Comparison of ENCODE assay signal across 8 mouse cellular contexts in genomic region chr9:41157872-41158567, GRCm38 (mm10). TPM values are rescaled to one million over a fixed set of nuclear protein-coding genes. Genes with fewer than 3 reads are reported as not detected.
A peak's percentile ranks its signal among the peaks of the same experiment; 100 is the strongest.
DNase-seq lines count a peak whose midpoint lies in the region; ATAC-seq and TF ChIP-seq lines count a peak whose summit lies in the region.

No protein-coding gene starts in this region.

- intact Hi-C loops in left cerebral cortex, postnatal 14 days (cut with DNase I) = loop anchor here (10.0 kb wide), 1 partner anchor 113 kb away; no protein-coding TSS in a partner anchor

- no peaks in the 10 kb centered on the region for H3K9me3 ChIP-seq in heart, embryonic 13.5 days
- H3K9me3 ChIP-seq in G1E (replicated peaks) = no peaks in the 10 kb centered on the region
- 0 out of 2 replicates have a peak, but pooled peaks cover 3% of the 10 kb centered on the region for H3K9me3 ChIP-seq in hindbrain, embryonic 10.5 days
- H3K9me3 ChIP-seq in midbrain, embryonic 10.5 days (replicated peaks) = no peaks in the 10 kb centered on the region

- no peaks in the 10 kb centered on the region for H3K36me3 ChIP-seq in heart, embryonic 13.5 days
- peaks cover 12% of the 10 kb centered on the region for H3K36me3 ChIP-seq in G1E (replicated peaks)
- no peaks in the 10 kb centered on the region for H3K36me3 ChIP-seq in hindbrain, embryonic 10.5 days
- no peaks in the 10 kb centered on the region for H3K36me3 ChIP-seq in midbrain, embryonic 10.5 days

- H3K4me2 ChIP-seq in heart, embryonic 13.5 days = peak overlapping the region; percentile 90

- peak overlapping the region; percentile 90 for H3K4me3 ChIP-seq in heart, embryonic 13.5 days
- peak overlapping the region; percentile 91 for H3K4me3 ChIP-seq in G1E (ENCODE audit: low read depth, low read length)
- H3K4me3 ChIP-seq in hindbrain, embryonic 10.5 days = peak overlapping the region; percentile 81
- H3K4me3 ChIP-seq in midbrain, embryonic 10.5 days = peak overlapping the region; percentile 85

- 21% methylated on average over 15 of the region's 15 CpGs for WGBS in heart, embryonic 13.5 days
- WGBS in hindbrain, embryonic 10.5 days = 19% methylated on average over 15 of the region's 15 CpGs
- 19% methylated on average over 15 of the region's 15 CpGs for WGBS in midbrain, embryonic 10.5 days

- DNase-seq in heart, postnatal 4 days = no peak
- DNase-seq in G1E (ENCODE audit: low spot score) = no peak
- DNase-seq in hindbrain, embryonic 10.5 days (ENCODE audit: low spot score) = no peak
- no peak for DNase-seq in midbrain, embryonic 10.5 days (ENCODE audit: low spot score)
- DNase-seq in left cerebral cortex, postnatal 14 days (ENCODE audit: low spot score in 2 of 2) = no peak
- DNase-seq in thymus, adult 18-20 months = no peak
- no peak for DNase-seq in thymus, postnatal 14 days

- ATAC-seq in heart, embryonic 13.5 days (ENCODE audit: extremely low read depth, insufficient number of reproducible peaks, low FRiP score, low TSS enrichment) = no peak
- ATAC-seq in G1E (ENCODE audit: extremely low read depth, insufficient number of reproducible peaks, low FRiP score, poor library complexity, severe bottlenecking) = no peak

- peaks cover 30% of the 10 kb centered on the region for H3K4me1 ChIP-seq in heart, embryonic 13.5 days
- peaks cover 66% of the 10 kb centered on the region for H3K4me1 ChIP-seq in G1E (ENCODE audit: insufficient read depth, low read depth, low read length)
- H3K4me1 ChIP-seq in hindbrain, embryonic 10.5 days (replicated peaks) = peaks cover 43% of the 10 kb centered on the region
- H3K4me1 ChIP-seq in midbrain, embryonic 10.5 days = peaks cover 35% of the 10 kb centered on the region

- peaks cover 13% of the 10 kb centered on the region; the same call in 1 of the 2 replicates for H3K27me3 ChIP-seq in heart, embryonic 13.5 days (replicated peaks)
- H3K27me3 ChIP-seq in G1E (ENCODE audit: insufficient read depth, low read length) = no peaks in the 10 kb centered on the region
- peaks cover 52% of the 10 kb centered on the region for H3K27me3 ChIP-seq in hindbrain, embryonic 10.5 days (ENCODE audit: insufficient read depth, poor library complexity, severe bottlenecking)
- peaks cover 58% of the 10 kb centered on the region for H3K27me3 ChIP-seq in midbrain, embryonic 10.5 days (ENCODE audit: low read depth, poor library complexity, severe bottlenecking)

- peak overlapping the region; percentile 82 for H3K27ac ChIP-seq in heart, embryonic 13.5 days (replicated peaks)
- peak overlapping the region; percentile 89 for H3K27ac ChIP-seq in hindbrain, embryonic 10.5 days
- H3K27ac ChIP-seq in midbrain, embryonic 10.5 days (replicated peaks) = peak overlapping the region; percentile 89

- peak overlapping the region; percentile 89 for H3K9ac ChIP-seq in heart, embryonic 13.5 days

- no peak for TF ChIP-seq CTCF in G1E (IDR thresholded peaks at IDR 0.05; ENCODE audit: low read depth, low read length)

RNA-seq across cellular contexts. Expression of gene Ubash3b, which starts 3.5 kb away (rescaled TPM):
- 8.5 and 9.3 TPM in 2 replicates for polyA plus RNA-seq in heart, embryonic 13.5 days (2015; fragmentation: Nextera tagmentation; extraction: Ambion mirVana)
- total RNA-seq in heart, postnatal 4 days (2021) = 1 to 10 TPM; 6.2 to 6.9 TPM
- 30.9 and 33.0 TPM in 2 replicates for total RNA-seq in G1E (2014; fragmentation: Nextera tagmentation)
- total RNA-seq in G1E (2017) = 20.9 TPM in 2 replicates
- polyA plus RNA-seq in G1E (2012) = 14.2 and 16.4 TPM in 2 replicates
- 7.3 and 8.5 TPM in 2 replicates for polyA plus RNA-seq in hindbrain, embryonic 10.5 days (2016; fragmentation: Nextera tagmentation; extraction: Ambion mirVana)
- polyA plus RNA-seq in midbrain, embryonic 10.5 days (2016; fragmentation: Nextera tagmentation; extraction: Ambion mirVana) = 5.8 and 6.3 TPM in 2 replicates
- total RNA-seq in left cerebral cortex, postnatal 14 days (2021) = 10 to 100 TPM; 26.6 to 28.1 TPM
